Mouse (Mus musculus) CD4-positive naive resting alpha-beta T cell, adult 57 days (primary cell): ENCODE results near the gene Klf15. TPM values are rescaled to one million over a fixed set of nuclear protein-coding genes. Genes with fewer than 3 reads are reported as not detected.

Source experiments
- total RNA-seq: library from RNA; stranded (reverse); gene quantifications from one replicate; pipeline ENCODE4 v1.2.4, GENCODE M21; 2023

The Klf15 gene
- total RNA-seq, result not detected

GRCm38 (mm10) chr6:90462181-90462706, at the start of gene Klf15:
Klf15 (plus strand) TSS chr6:90462576.

GRCm38 (mm10) chr6:90428380-90428974, 33.9 kb upstream of the Klf15 start, which contains the start of gene Cfap100:
Cfap100 (minus strand) TSS chr6:90428797.

GRCm38 (mm10) chr6:90486176-90486921, 24.0 kb downstream of the Klf15 start, which contains the start of gene Aldh1l1:
Aldh1l1 (plus strand) TSS chr6:90486427.

Other genes with a start within 250 kb of the Klf15 start
- gene Vmn1r53, start 238.1 kb upstream of the Klf15 start, total RNA-seq, result not detected
- gene Vmn1r54, start 216.3 kb upstream of the Klf15 start, total RNA-seq, result not detected
- gene BC048671, start 161.4 kb upstream of the Klf15 start, total RNA-seq, result not detected
- 0.35 TPM for gene Chst13, start 137.4 kb upstream of the Klf15 start, total RNA-seq
- gene Uroc1, start 129.3 kb upstream of the Klf15 start, total RNA-seq, result not detected
- gene Zxdc, start 93.1 kb upstream of the Klf15 start, total RNA-seq, result 34.6 TPM
- gene Cfap100, start 33.8 kb upstream of the Klf15 start, total RNA-seq, result not detected
- 0.53 TPM for gene Aldh1l1, start 23.9 kb downstream of the Klf15 start, total RNA-seq
- 22.5 TPM for gene Slc41a3, start 142.1 kb downstream of the Klf15 start, total RNA-seq